Mouse (Mus musculus) megakaryocyte progenitor cell, adult 5-6 weeks (primary cell): ENCODE results near the gene Snx33. TPM values are rescaled to one million over a fixed set of nuclear protein-coding genes. Genes with fewer than 3 reads are reported as not detected.

ENCODE experiments used
- total RNA-seq, 2 experiments: library from RNA; stranded (forward) in 1 of 2; stranded (reverse) in 1 of 2; fragments of 157-497, 149-512 nt in 1 of 2; fragments of 200-1000 nt in 1 of 2; gene quantifications; 2 replicates each; pipeline versions ENCODE4 v1.2.3 to v1.2.4; 2015 to 2017

Snx33 gene
- total RNA-seq, 2 experiments from 2014 or later, result 2.8 to 3.3 TPM

Other genes with a start within 250 kb of the Snx33 start
- gene Lingo1, start 131.9 kb downstream of the Snx33 start, total RNA-seq (2015), result not detected in 2 replicates
- not detected in 2 replicates for gene Lingo1, start 131.9 kb downstream of the Snx33 start, total RNA-seq (2017)
- gene Odf3l1, start 63.7 kb downstream of the Snx33 start, total RNA-seq (2015), result not detected in 2 replicates
- not detected in 2 replicates for gene Odf3l1, start 63.7 kb downstream of the Snx33 start, total RNA-seq (2017)
- gene Cspg4, start 63.3 kb downstream of the Snx33 start, total RNA-seq (2015), result not detected in 2 replicates
- not detected in 2 replicates for gene Cspg4, start 63.3 kb downstream of the Snx33 start, total RNA-seq (2017)
- gene Imp3, start 9.1 kb upstream of the Snx33 start, total RNA-seq (2015), result 138 and 147 TPM in 2 replicates
- gene Imp3, start 9.1 kb upstream of the Snx33 start, total RNA-seq (2017), result 68.5 and 77.3 TPM in 2 replicates
- gene Snupn, start 22.5 kb upstream of the Snx33 start, total RNA-seq (2015), result 10.3 and 12.1 TPM in 2 replicates
- gene Snupn, start 22.5 kb upstream of the Snx33 start, total RNA-seq (2017), result 9.0 and 9.4 TPM in 2 replicates
- gene Ptpn9, start 66.6 kb upstream of the Snx33 start, total RNA-seq (2015), result 10.6 and 14.5 TPM in 2 replicates
- gene Ptpn9, start 66.6 kb upstream of the Snx33 start, total RNA-seq (2017), result 9.1 and 10.7 TPM in 2 replicates
- gene Sin3a, start 143.7 kb upstream of the Snx33 start, total RNA-seq (2015), result 81.5 and 89.2 TPM in 2 replicates
- gene Sin3a, start 143.7 kb upstream of the Snx33 start, total RNA-seq (2017), result 81.3 and 127 TPM in 2 replicates
- gene Man2c1, start 202.3 kb upstream of the Snx33 start, total RNA-seq (2015), result 42.4 and 53.8 TPM in 2 replicates
- gene Man2c1, start 202.3 kb upstream of the Snx33 start, total RNA-seq (2017), result 50.6 and 61.7 TPM in 2 replicates
- gene Neil1, start 219.9 kb upstream of the Snx33 start, total RNA-seq (2015), result 3.5 and 4.1 TPM in 2 replicates
- 2.4 and 4.9 TPM in 2 replicates for gene Neil1, start 219.9 kb upstream of the Snx33 start, total RNA-seq (2017)
- gene Commd4, start 230.0 kb upstream of the Snx33 start, total RNA-seq (2015), result 74.4 and 76.3 TPM in 2 replicates
- gene Commd4, start 230.0 kb upstream of the Snx33 start, total RNA-seq (2017), result 92.0 and 128 TPM in 2 replicates